Mouse (Mus musculus) liver, adult (tissue): ENCODE measurements around the gene Olfr544.

Experiments used
- GATA4 ChIP-seq: IDR thresholded peaks from 2 replicates; pipeline ENCODE4 v1.6.1; 2014; ENCODE audit warnings: mild to moderate bottlenecking, low read length; ENCODE audit not compliant: insufficient replicate concordance

The Olfr544 gene

GRCm38 (mm10) chr7:102488161-102488560, at the start of gene Olfr544:
Gene Olfr544, minus strand, starts transcription at chr7:102488313.
- no peak for TF ChIP-seq GATA4

- no peak for TF ChIP-seq GATA4
These were observed 46.3 kb upstream of the Olfr544 start, which contains the start of gene Olfr547 for GRCm38 (mm10) chr7:102534449-102534848. Gene Olfr547, plus strand, starts transcription at chr7:102534749.

GRCm38 (mm10) chr7:102529052-102529451, 40.9 kb upstream of the Olfr544 start:
- TF ChIP-seq GATA4 = no peak

GRCm38 (mm10) chr7:102517051-102517335, 28.9 kb upstream of the Olfr544 start:
- TF ChIP-seq GATA4 = no peak

DNA sequence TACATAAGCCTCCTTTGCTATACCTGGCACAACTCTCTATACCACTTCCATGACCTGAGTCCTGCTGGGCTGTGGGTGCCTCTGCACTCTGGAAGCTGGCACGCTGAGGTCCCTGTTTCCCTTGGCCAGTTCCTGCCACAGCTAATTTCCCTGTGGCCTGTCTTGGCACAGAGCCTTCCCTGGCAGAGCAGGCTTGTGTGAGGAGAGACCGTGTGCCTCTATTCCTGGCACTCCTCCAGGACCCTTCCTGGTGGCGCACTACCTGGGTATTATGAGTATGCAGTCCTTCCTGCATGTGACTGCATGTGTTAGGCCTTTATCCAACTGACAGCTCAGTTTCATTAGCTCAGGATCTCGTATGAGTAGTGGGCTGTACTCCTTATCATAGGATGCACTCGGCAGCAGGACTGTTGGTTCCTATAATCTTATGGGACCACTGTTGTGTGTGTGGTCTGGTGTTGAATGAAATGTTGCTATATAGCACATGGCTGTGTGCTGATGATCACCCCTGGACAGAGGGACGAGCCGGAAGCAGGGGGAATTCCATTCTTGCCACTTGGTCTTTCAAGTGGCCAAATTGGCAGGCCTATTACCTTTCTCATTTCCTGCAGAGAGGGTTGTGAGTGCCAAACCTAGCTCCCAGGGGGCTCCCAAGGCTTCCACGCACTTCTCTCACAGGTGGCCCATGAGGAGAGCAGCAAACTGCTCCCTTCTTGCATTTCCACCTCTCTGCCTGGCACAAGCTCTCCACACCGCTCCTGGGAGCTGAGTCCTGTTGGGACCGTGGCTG, 28.3 kb upstream of the Olfr544 start:
- no peak for TF ChIP-seq GATA4

GRCm38 (mm10) chr7:102514144-102514543, 26.0 kb upstream of the Olfr544 start:
- TF ChIP-seq GATA4 = no peak

DNA sequence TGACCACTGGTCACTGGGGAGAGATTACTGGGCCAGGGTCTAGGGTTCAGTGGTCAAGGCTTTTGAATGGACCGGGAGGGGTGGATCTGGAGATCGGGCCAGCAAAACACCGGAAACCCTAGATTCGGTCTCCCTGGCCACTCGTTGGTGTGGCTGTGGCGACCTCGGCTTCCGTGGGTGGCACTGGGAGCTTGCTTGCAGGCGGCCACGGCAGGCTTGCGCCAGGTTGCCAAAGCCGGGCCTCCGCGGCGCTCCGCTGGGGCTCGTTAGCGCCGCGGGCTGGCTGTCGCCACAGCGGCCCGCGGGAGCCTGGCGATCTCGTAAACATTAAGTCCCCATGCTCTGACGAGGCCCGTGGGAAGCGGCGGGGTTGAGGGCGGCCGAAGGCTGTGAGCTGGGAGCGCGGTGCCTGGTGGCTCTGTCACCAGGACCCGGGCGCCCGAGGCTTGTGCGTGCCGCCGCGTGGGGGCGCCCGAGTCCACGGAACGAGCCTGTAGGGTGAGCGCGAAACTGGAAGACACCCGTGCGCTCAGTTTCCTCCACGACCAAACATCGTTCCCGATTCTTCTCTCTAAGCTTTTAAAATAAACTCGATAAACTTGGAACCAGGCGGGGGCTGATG, 24.8 kb upstream of the Olfr544 start:
- TF ChIP-seq GATA4 = no peak

GRCm38 (mm10) chr7:102511927-102512326, 23.8 kb upstream of the Olfr544 start:
- TF ChIP-seq GATA4 = no peak

GRCm38 (mm10) chr7:102509726-102510125, 21.6 kb upstream of the Olfr544 start:
- no peak for TF ChIP-seq GATA4

DNA sequence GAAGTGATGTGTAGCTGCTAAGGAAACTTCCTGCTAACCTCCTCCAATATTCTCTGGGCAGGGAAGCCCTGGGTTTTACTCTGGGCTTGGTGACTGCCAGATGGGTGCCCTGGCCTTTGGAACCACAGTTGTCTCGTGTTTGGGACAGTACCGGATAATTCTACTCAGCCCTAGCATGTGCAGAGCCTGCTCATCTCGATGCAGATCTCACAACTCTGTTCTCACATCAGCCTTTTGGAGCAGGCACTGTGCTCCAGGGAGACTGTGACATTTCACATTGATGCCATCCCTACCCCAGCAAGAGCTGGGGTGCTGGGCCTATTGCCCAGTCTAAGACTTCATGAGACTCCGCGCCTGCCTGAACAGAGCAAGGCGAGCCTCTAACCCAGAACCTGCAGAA, 20.6 kb upstream of the Olfr544 start:
- TF ChIP-seq GATA4 = no peak

DNA sequence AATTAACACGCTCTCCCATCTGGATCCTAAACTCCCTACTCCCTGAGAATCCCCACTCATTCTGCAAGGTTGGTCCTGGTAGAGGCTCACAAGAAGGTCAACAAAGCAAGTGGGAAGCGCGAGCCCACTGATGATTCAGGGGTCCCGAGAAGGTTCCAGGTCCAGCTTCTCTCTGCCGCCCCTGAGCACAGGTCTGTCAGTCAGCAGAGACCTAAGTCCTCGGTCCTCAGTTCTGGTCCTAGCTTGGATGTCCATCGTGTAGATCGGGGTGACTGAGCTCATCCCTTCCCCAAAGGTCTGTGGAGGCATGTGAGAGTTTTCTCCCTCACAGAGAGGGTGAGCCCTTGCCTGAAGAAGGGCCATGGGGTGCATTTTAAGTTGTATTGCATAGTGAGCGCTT, 20.0 kb upstream of the Olfr544 start:
- TF ChIP-seq GATA4 = no peak

DNA sequence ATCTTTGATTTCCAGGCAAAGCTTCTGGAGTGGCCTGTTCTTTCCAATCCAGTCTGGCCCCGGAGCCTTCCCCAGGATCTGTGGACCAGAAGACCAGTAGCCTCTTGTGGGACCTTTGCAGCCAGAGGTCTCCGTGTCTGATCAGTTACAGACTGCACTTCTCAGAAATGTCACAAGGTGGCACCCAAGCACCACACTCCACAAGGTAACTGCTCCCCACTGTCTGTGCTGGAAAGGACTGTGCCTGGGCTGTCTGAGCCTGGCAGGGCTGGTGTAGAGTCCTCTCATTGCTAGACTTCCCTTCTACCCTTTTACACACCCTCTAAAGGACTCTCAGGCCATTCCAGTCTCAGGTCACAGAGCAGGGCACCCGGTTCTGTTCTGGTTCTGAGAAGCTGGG, 18.7 kb upstream of the Olfr544 start:
- no peak for TF ChIP-seq GATA4

GRCm38 (mm10) chr7:102501986-102502385, 13.9 kb upstream of the Olfr544 start:
- no peak for TF ChIP-seq GATA4

DNA sequence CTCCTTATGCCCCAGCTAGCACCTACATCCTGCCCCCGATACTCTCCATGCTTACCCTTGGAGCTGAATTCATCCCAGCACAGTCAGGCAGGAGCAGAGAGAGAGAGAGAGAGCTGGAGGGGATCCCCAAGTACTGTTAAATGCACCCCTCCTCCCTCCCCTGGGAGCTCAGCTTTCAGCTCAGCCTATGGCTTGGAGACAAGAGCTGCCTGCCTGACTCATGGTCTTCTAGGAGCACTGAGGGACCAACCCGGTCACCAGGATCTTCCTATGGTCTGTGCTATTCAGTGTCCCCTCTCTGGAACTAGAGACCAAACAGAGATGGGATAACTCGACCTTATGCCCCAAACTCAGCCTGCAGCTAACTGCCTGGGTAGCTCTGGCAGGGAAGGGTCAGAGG, 11.4 kb upstream of the Olfr544 start, which contains the start of gene Olfr545:
TSS of gene Olfr545 (minus strand) at position 101 of the 400 bp plus-strand sequence.
- TF ChIP-seq GATA4 = no peak

DNA sequence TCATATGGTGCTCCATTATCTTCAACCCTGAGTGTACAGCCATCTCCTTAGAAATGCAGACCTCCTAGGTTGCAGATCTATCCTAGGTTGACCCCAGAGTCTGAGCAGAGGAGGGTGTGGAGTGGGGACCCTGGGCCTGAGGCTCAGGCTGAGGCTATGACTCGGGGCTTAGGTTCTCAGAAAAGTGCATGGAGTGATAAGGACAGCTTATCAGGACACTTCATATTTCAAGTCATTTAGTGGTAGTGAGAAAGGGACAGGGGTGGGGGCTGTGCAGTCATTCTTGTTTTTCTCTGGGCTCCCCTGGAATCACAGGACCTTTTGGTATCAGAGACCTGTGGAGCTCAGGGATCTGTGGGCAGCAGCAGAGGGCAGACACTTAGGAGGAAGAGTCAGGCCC, 2.0 kb downstream of the Olfr544 start:
- no peak for TF ChIP-seq GATA4

DNA sequence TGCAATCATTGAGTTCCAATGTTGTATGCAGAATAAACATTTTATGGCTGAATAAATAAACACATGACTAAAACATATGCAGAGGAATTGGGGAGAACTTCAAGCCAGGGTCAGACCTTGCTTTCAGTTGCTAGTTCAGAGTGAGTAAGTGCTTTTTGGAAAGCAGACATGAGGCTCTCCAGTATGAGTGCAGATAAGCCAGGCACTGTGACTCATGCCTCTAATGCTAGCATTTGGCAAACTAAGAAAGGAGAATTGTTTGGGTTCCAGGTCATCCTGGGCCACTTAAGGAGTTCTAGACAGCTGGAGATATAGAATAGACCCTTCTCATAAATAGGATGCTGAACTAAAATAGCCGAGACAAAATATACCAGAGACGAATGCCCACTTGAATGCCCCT, 4.4 kb downstream of the Olfr544 start:
- no peak for TF ChIP-seq GATA4

DNA sequence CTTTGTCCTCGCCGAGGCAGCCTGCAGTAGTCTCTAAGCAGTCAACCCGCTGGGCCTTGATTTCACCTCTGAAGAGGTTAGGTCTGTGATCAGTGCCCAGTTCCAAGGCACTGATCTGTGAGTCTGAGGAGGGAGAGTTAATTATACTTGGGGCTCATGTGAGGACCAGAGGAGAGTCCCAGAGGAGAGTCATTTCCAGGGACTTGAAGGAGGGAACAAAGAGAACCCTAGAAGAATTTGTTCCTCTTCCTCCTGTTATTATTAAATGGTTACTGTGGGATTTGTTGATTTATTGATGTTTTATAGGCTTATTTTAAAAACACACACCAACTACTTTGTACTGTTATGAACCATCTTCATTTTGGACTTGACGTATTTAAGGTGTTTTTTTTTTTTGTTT, 6.5 kb downstream of the Olfr544 start, which contains the start of gene Olfr543:
TSS of gene Olfr543 (minus strand) at position 101 of the 400 bp plus-strand sequence.
- TF ChIP-seq GATA4 = no peak

GRCm38 (mm10) chr7:102480821-102481220, 7.3 kb downstream of the Olfr544 start:
- TF ChIP-seq GATA4 = no peak
